Mouse (Mus musculus): ENCODE data around the gene Zwilch. TPM values are rescaled to one million over a fixed set of nuclear protein-coding genes. Genes with fewer than 3 reads are reported as not detected.
"Not testable (repeated sequence)": the region's sequence is repeated elsewhere in the genome, so short reads cannot be mapped to it uniquely, and the experiment has no call there.

Zwilch gene
- polyA plus RNA-seq, 1 experiment: 0.91 TPM

GRCm38 (mm10) chr9:64214452-64214851 is 41.5 kb upstream of the Zwilch start:
- no peak overlapping the region for H3K4me3 ChIP-seq (replicated peaks; ENCODE audit: extremely low read depth, low read depth, low read length)
- H3K4me1 ChIP-seq (ENCODE audit: control insufficient read depth, insufficient read depth, low read length): peaks cover 5% of the 10 kb centered on the region
- whole genome bisulfite sequencing: 94% methylated on average over 17 of the region's 17 CpGs
- no peak for DNase-seq
- TF ChIP-seq CTCF (IDR thresholded peaks at IDR 0.05; ENCODE audit: insufficient read depth, low read length) (no peak), POLR2A (IDR thresholded peaks at IDR 0.05; ENCODE audit: borderline replicate concordance, extremely low read depth, low read depth, low read length) (no peak)

- no peak for TF ChIP-seq CTCF (IDR thresholded peaks at IDR 0.05; ENCODE audit: insufficient read depth, low read length)
- no peak for TF ChIP-seq POLR2A (IDR thresholded peaks at IDR 0.05; ENCODE audit: borderline replicate concordance, extremely low read depth, low read depth, low read length)
- 62% methylated on average over 3 of the region's 3 CpGs for WGBS
- Histone ChIP-seq H3K4me3 (replicated peaks; ENCODE audit: extremely low read depth, low read depth, low read length) (no peak overlapping the region), H3K4me1 (ENCODE audit: control insufficient read depth, insufficient read depth, low read length) (0 out of 2 replicates have a peak, but pooled peaks cover 2% of the 10 kb centered on the region)
- DNase-seq: no peak
Measured at GRCm38 (mm10) chr9:64207509-64208084, 34.7 kb upstream of the Zwilch start.

- H3K4me1 ChIP-seq (ENCODE audit: control insufficient read depth, insufficient read depth, low read length): peaks cover 2% of the 10 kb centered on the region; the same call in 1 of the 2 replicates
- H3K4me3 ChIP-seq (replicated peaks; ENCODE audit: extremely low read depth, low read depth, low read length): no peak overlapping the region
- TF ChIP-seq CTCF (IDR thresholded peaks at IDR 0.05; ENCODE audit: insufficient read depth, low read length) (no peak), POLR2A (IDR thresholded peaks at IDR 0.05; ENCODE audit: borderline replicate concordance, extremely low read depth, low read depth, low read length) (no peak)
- no peak for DNase-seq
Measured at GRCm38 (mm10) chr9:64202866-64203265, 30.0 kb upstream of the Zwilch start.

GRCm38 (mm10) chr9:64202331-64202730 is 29.4 kb upstream of the Zwilch start:
- peaks cover 2% of the 10 kb centered on the region; the same call in 1 of the 2 replicates for H3K4me1 ChIP-seq (ENCODE audit: control insufficient read depth, insufficient read depth, low read length)
- TF ChIP-seq POLR2A (IDR thresholded peaks at IDR 0.05; ENCODE audit: borderline replicate concordance, extremely low read depth, low read depth, low read length) (no peak), CTCF (IDR thresholded peaks at IDR 0.05; ENCODE audit: insufficient read depth, low read length) (no peak)
- no peak for DNase-seq
- H3K4me3 ChIP-seq (replicated peaks; ENCODE audit: extremely low read depth, low read depth, low read length): no peak overlapping the region

- WGBS: 60% methylated on average over 2 of the region's 2 CpGs
- no peak overlapping the region for H3K4me3 ChIP-seq (replicated peaks; ENCODE audit: extremely low read depth, low read depth, low read length)
- peaks cover 2% of the 10 kb centered on the region; the same call in 1 of the 2 replicates for H3K4me1 ChIP-seq (ENCODE audit: control insufficient read depth, insufficient read depth, low read length)
- no peak for TF ChIP-seq CTCF (IDR thresholded peaks at IDR 0.05; ENCODE audit: insufficient read depth, low read length)
- no peak for TF ChIP-seq POLR2A (IDR thresholded peaks at IDR 0.05; ENCODE audit: borderline replicate concordance, extremely low read depth, low read depth, low read length)
- no peak for DNase-seq
Measured at GRCm38 (mm10) chr9:64199897-64200296, 27.0 kb upstream of the Zwilch start.

GRCm38 (mm10) chr9:64198763-64199418 is 26.0 kb upstream of the Zwilch start:
- DNase-seq; H3K4me1 ChIP-seq (ENCODE audit: control insufficient read depth, insufficient read depth, low read length); H3K4me3 ChIP-seq (replicated peaks; ENCODE audit: extremely low read depth, low read depth, low read length): not testable (repeated sequence)
- WGBS: 73% methylated on average over 7 of the region's 7 CpGs

- Histone ChIP-seq H3K4me1 (ENCODE audit: control insufficient read depth, insufficient read depth, low read length) (peaks cover 2% of the 10 kb centered on the region; the same call in 1 of the 2 replicates), H3K4me3 (replicated peaks; ENCODE audit: extremely low read depth, low read depth, low read length) (no peak overlapping the region)
- WGBS: 92% methylated on average over 5 of the region's 5 CpGs
- DNase-seq: no peak
- no peak for TF ChIP-seq POLR2A (IDR thresholded peaks at IDR 0.05; ENCODE audit: borderline replicate concordance, extremely low read depth, low read depth, low read length)
Measured at GRCm38 (mm10) chr9:64198068-64198762, 25.3 kb upstream of the Zwilch start.

- no peak for DNase-seq
- H3K4me3 ChIP-seq (replicated peaks; ENCODE audit: extremely low read depth, low read depth, low read length): no peak overlapping the region
- H3K4me1 ChIP-seq (ENCODE audit: control insufficient read depth, insufficient read depth, low read length): no peaks in the 10 kb centered on the region; the same call in 1 of the 2 replicates
- no peak for TF ChIP-seq CTCF (IDR thresholded peaks at IDR 0.05; ENCODE audit: insufficient read depth, low read length)
- no peak for TF ChIP-seq POLR2A (IDR thresholded peaks at IDR 0.05; ENCODE audit: borderline replicate concordance, extremely low read depth, low read depth, low read length)
- 86% methylated on average over 8 of the region's 8 CpGs for WGBS
Measured at GRCm38 (mm10) chr9:64197524-64197923, 24.6 kb upstream of the Zwilch start.

- Histone ChIP-seq H3K4me3 (replicated peaks; ENCODE audit: extremely low read depth, low read depth, low read length) (no peak overlapping the region), H3K4me1 (ENCODE audit: control insufficient read depth, insufficient read depth, low read length) (no peaks in the 10 kb centered on the region)
- no peak for DNase-seq
- 84% methylated on average over 4 of the region's 4 CpGs for WGBS
- no peak for TF ChIP-seq CTCF (IDR thresholded peaks at IDR 0.05; ENCODE audit: insufficient read depth, low read length)
- no peak for TF ChIP-seq POLR2A (IDR thresholded peaks at IDR 0.05; ENCODE audit: borderline replicate concordance, extremely low read depth, low read depth, low read length)
Measured at GRCm38 (mm10) chr9:64195554-64195953, 22.6 kb upstream of the Zwilch start.

GRCm38 (mm10) chr9:64193879-64194278 is 21.0 kb upstream of the Zwilch start:
- Histone ChIP-seq H3K4me1 (ENCODE audit: control insufficient read depth, insufficient read depth, low read length) (no peaks in the 10 kb centered on the region), H3K4me3 (replicated peaks; ENCODE audit: extremely low read depth, low read depth, low read length) (no peak overlapping the region)
- 88% methylated on average over 1 of the region's 1 CpGs for WGBS
- no peak for TF ChIP-seq CTCF (IDR thresholded peaks at IDR 0.05; ENCODE audit: insufficient read depth, low read length)
- TF ChIP-seq POLR2A (IDR thresholded peaks at IDR 0.05; ENCODE audit: borderline replicate concordance, extremely low read depth, low read depth, low read length): no peak
- DNase-seq: no peak

Measured in lung, adult 2 months (tissue).